Mouse (Mus musculus): ENCODE results near the gene Cdh24. TPM values are rescaled to one million over a fixed set of nuclear protein-coding genes. Genes with fewer than 3 reads are reported as not detected.

The Cdh24 gene
- polyA plus RNA-seq, 1 experiment from 2014 or later: 0.61 TPM

DNA sequence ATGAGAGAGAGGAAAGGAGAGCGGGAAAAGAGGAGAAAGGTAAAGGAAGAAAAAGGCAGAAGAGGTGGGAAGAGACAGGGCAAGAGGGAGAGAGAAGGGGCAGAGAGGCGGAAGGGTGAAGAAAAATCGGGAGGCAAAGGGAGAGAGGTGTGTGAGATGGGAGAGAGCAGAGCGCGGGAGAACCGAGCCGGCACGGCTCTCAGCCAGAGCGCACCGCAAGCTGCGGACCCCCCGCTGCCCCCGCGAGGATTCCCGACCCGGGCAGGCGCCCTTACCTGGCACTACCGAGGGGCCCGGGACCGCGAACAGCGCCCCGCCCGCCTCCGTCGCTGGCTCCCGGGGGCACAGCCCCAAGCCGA is 239 bp downstream of the Cdh24 start, which contains the start of gene Gm17606:
Gm17606 (plus strand) TSS at position 7 of the 359 bp plus-strand sequence.
- ATAC-seq: no peak
- peak within 1 kb of the TSS; percentile 75 for H3K27ac ChIP-seq

DNA sequence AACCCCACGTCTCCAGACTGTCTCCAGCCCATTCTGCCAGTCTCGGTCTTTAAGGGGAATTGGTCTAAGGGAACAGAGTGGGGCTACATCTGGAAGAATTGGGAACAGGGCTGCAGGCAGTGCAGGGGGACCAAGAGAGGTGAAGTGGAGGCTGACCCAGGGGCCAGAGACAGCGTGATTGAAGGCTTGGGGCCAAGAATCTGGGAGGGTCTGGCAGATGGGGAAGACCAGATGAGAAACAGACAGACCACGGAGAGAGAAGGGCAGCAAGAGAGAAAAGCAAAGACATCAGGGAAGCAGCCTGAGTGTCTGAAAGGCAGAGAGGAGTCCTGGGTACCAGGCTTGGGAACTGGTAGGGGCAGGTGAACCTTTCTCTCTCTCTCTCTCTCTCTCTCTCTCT is 1.0 kb downstream of the Cdh24 start:
- 43% methylated on average over 4 of the region's 4 CpGs for WGBS (ENCODE audit: insufficient replicate concordance)
- Histone ChIP-seq H3K27me3 (replicated peaks) (peaks cover 25% of the 10 kb centered on the region), H3K4me3 (no peak overlapping the region), H3K9me3 (replicated peaks) (no peaks in the 10 kb centered on the region), H3K4me1 (peaks cover 20% of the 10 kb centered on the region), H3K4me2 (peak overlapping the region; percentile 100), H3K36me3 (peaks cover 43% of the 10 kb centered on the region), H3K27ac (no peak overlapping the region), H3K9ac (peak overlapping the region; percentile 80; the same call in 1 of the 2 replicates)
- ATAC-seq: no peak

More for the DNA sequence above, 239 bp downstream of the Cdh24 start, which contains the start of gene Gm17606:
- Histone ChIP-seq H3K36me3 (peaks cover 47% of the 10 kb centered on the region), H3K4me1 (peaks cover 20% of the 10 kb centered on the region), H3K9ac (peak within 1 kb of the TSS; percentile 80), H3K4me3 (peak within 1 kb of the TSS; percentile 71), H3K4me2 (peak within 1 kb of the TSS; percentile 100), H3K27me3 (replicated peaks) (peaks cover 25% of the 10 kb centered on the region), H3K9me3 (replicated peaks) (no peaks in the 10 kb centered on the region)
- WGBS (ENCODE audit: insufficient replicate concordance): 1% methylated on average over 19 of the region's 28 CpGs

- no peak for ATAC-seq
- H3K9ac ChIP-seq: no peak overlapping the region
- H3K4me1 ChIP-seq: peaks cover 20% of the 10 kb centered on the region
- no peaks in the 10 kb centered on the region for H3K9me3 ChIP-seq (replicated peaks)
- no peak overlapping the region for H3K27ac ChIP-seq
- H3K4me2 ChIP-seq: no peak overlapping the region
- WGBS (ENCODE audit: insufficient replicate concordance): 75% methylated on average over 5 of the region's 5 CpGs
- peaks cover 27% of the 10 kb centered on the region for H3K36me3 ChIP-seq
- H3K4me3 ChIP-seq: no peak overlapping the region
- H3K27me3 ChIP-seq (replicated peaks): peaks cover 25% of the 10 kb centered on the region
Measured at GRCm38 (mm10) chr14:54638210-54638609, 3.0 kb downstream of the Cdh24 start.

DNA sequence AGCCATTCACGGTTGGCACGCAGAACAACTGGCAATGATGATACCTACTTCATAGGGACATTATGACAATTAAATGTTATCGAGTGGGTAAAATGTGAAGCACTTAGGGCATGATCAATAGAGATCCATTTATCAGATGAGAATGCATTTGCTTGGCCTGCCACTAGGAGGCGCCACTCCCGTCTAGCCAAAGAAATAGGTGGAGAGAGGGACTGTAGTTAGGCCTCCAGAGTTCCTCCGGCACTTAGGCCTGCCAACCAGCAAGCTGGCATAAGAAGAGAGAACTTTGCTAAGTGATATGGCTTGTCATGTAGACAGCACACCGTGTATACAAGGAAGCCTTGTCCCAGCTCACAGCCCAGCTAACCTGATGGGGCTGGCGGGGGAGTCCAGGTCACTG is 4.2 kb downstream of the Cdh24 start:
- Histone ChIP-seq H3K4me1 (peaks cover 20% of the 10 kb centered on the region), H3K27ac (no peak overlapping the region), H3K36me3 (peaks cover 27% of the 10 kb centered on the region), H3K27me3 (replicated peaks) (peaks cover 25% of the 10 kb centered on the region), H3K9me3 (replicated peaks) (no peaks in the 10 kb centered on the region), H3K4me2 (no peak overlapping the region), H3K4me3 (no peak overlapping the region), H3K9ac (no peak overlapping the region)
- no peak for ATAC-seq
- 46% methylated on average over 8 of the region's 8 CpGs for WGBS (ENCODE audit: insufficient replicate concordance)

- Histone ChIP-seq H3K4me2 (no peak overlapping the region), H3K27me3 (replicated peaks) (peaks cover 6% of the 10 kb centered on the region), H3K4me3 (no peak overlapping the region), H3K4me1 (0 out of 2 replicates have a peak, but pooled peaks cover 4% of the 10 kb centered on the region), H3K36me3 (peaks cover 30% of the 10 kb centered on the region), H3K27ac (no peak overlapping the region), H3K9ac (no peak overlapping the region), H3K9me3 (replicated peaks) (no peaks in the 10 kb centered on the region)
- ATAC-seq: no peak
- 68% methylated on average over 4 of the region's 4 CpGs for WGBS (ENCODE audit: insufficient replicate concordance)
Measured at GRCm38 (mm10) chr14:54634182-54634581, 7.0 kb downstream of the Cdh24 start.

DNA sequence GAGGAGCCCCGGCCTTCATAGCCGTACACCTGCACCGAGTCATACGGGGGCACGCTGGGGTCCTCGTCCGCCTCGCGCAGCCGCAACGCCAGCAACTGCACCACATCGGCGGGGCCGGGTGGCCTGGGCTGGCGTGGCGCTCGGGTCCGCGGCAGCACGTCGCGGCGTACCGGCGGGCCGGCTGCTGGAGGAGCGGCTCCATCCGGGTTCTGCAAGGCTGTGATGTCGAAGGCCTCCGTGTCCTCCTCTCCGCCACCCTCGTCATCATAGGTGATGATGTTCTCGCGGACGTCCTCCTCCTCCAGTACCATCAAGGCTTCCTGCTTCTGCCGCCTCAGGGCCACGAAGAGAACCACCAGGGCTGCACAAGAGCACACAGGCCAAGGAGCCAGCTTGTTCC is 8.9 kb downstream of the Cdh24 start:
- Histone ChIP-seq H3K4me1 (0 out of 2 replicates have a peak, but pooled peaks cover 4% of the 10 kb centered on the region), H3K27me3 (replicated peaks) (0 out of 2 replicates have a peak, but pooled peaks cover 4% of the 10 kb centered on the region), H3K4me3 (no peak overlapping the region), H3K4me2 (no peak overlapping the region), H3K27ac (no peak overlapping the region), H3K9me3 (replicated peaks) (no peaks in the 10 kb centered on the region), H3K9ac (no peak overlapping the region), H3K36me3 (peaks cover 28% of the 10 kb centered on the region)
- no peak for ATAC-seq
- WGBS (ENCODE audit: insufficient replicate concordance): 91% methylated on average over 37 of the region's 37 CpGs

DNA sequence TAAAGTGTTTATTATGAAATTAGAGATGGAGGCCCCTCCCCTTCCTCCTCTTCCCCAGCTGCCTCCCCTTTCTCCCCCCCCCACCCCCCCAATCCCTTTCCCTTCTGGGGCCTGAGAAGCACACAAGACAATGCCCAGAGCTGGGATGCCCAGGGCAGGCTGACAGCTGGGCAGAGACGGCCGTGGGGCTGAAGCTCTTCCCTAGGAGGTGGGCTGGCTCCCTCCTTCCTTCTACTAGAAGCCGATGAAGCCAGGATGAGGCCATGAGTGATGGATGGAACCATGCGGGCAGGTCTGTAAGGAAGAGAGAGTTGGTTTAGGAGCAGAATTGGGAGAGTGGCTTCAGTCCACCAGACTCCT is 9.9 kb downstream of the Cdh24 start:
- Histone ChIP-seq H3K4me2 (no peak overlapping the region), H3K4me1 (0 out of 2 replicates have a peak, but pooled peaks cover 4% of the 10 kb centered on the region), H3K27me3 (replicated peaks) (peaks cover 14% of the 10 kb centered on the region), H3K4me3 (no peak overlapping the region), H3K9ac (no peak overlapping the region), H3K36me3 (peaks cover 26% of the 10 kb centered on the region), H3K27ac (no peak overlapping the region), H3K9me3 (replicated peaks) (no peaks in the 10 kb centered on the region)
- WGBS (ENCODE audit: insufficient replicate concordance): 74% methylated on average over 4 of the region's 4 CpGs
- no peak for ATAC-seq

GRCm38 (mm10) chr14:54630583-54631239 is 10.5 kb downstream of the Cdh24 start:
- no peak overlapping the region for H3K27ac ChIP-seq
- 0 out of 2 replicates have a peak, but pooled peaks cover 4% of the 10 kb centered on the region for H3K4me1 ChIP-seq
- ATAC-seq: no peak; the same call in 1 of the 2 replicates
- 58% methylated on average over 11 of the region's 11 CpGs for WGBS (ENCODE audit: insufficient replicate concordance)
- no peak overlapping the region for H3K9ac ChIP-seq
- no peak overlapping the region for H3K4me2 ChIP-seq
- peaks cover 19% of the 10 kb centered on the region for H3K27me3 ChIP-seq (replicated peaks)
- H3K4me3 ChIP-seq: no peak overlapping the region
- peaks cover 20% of the 10 kb centered on the region for H3K36me3 ChIP-seq
- no peaks in the 10 kb centered on the region for H3K9me3 ChIP-seq (replicated peaks)

DNA sequence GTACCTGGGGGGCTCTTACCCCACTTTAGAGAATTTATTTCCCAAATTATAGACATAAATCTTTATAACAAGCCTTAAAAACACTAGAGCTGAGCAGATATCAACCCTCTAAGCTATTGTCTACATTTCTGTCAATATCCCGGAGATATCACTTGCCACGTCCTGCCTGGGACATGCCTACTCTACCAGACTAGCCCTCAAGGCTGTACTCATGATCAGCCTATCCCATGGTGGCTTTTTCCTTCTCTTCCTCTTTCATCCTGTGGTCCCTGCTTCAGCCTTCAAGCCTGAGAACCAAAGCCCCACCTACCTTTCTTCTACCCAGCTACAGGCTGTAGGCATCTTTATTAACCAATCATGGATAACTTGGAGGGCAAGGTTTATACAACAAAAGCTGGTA is 11.4 kb downstream of the Cdh24 start:
- Histone ChIP-seq H3K4me1 (0 out of 2 replicates have a peak, but pooled peaks cover 4% of the 10 kb centered on the region), H3K27me3 (replicated peaks) (peaks cover 28% of the 10 kb centered on the region), H3K4me2 (no peak overlapping the region), H3K36me3 (peaks cover 19% of the 10 kb centered on the region), H3K4me3 (no peak overlapping the region), H3K9ac (no peak overlapping the region), H3K9me3 (replicated peaks) (no peaks in the 10 kb centered on the region), H3K27ac (no peak overlapping the region)
- ATAC-seq: no peak
- 65% methylated on average over 2 of the region's 2 CpGs for WGBS (ENCODE audit: insufficient replicate concordance)

DNA sequence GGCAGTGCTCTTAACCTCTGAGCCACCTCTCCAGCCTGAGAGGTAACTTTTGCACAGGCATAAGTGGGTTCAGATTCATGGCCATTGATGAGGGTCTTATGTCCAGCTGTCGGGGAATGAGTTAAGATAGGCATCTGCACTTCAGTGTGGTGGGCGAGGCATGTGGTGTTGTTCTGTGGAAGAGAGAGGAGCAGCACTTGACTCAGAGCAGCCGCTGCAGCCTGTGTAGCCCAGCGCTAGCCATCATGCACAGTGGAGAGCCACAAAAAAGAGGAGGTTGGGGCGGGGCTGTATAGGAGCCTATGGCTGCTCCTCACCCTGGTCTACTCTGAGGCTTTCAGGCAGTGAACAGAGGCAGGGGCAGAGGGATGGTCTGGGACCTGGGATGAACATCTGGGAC is 13.1 kb downstream of the Cdh24 start:
- Histone ChIP-seq H3K4me2 (no peak overlapping the region), H3K9me3 (replicated peaks) (no peaks in the 10 kb centered on the region), H3K9ac (no peak overlapping the region), H3K4me1 (peaks cover 10% of the 10 kb centered on the region), H3K4me3 (no peak overlapping the region), H3K27ac (no peak overlapping the region), H3K27me3 (replicated peaks) (peaks cover 33% of the 10 kb centered on the region), H3K36me3 (peaks cover 14% of the 10 kb centered on the region)
- ATAC-seq: no peak
- 63% methylated on average over 5 of the region's 5 CpGs for WGBS (ENCODE audit: insufficient replicate concordance)

GRCm38 (mm10) chr14:54624976-54625375 is 16.2 kb downstream of the Cdh24 start:
- Histone ChIP-seq H3K27ac (no peak overlapping the region), H3K4me1 (peaks cover 9% of the 10 kb centered on the region), H3K9me3 (replicated peaks) (no peaks in the 10 kb centered on the region), H3K36me3 (no peaks in the 10 kb centered on the region), H3K9ac (no peak overlapping the region), H3K4me2 (no peak overlapping the region), H3K4me3 (no peak overlapping the region), H3K27me3 (replicated peaks) (peaks cover 38% of the 10 kb centered on the region)
- no peak for ATAC-seq
- WGBS (ENCODE audit: insufficient replicate concordance): 66% methylated on average over 10 of the region's 10 CpGs

- Histone ChIP-seq H3K36me3 (no peaks in the 10 kb centered on the region), H3K9me3 (replicated peaks) (no peaks in the 10 kb centered on the region), H3K4me3 (no peak overlapping the region), H3K4me2 (no peak overlapping the region), H3K4me1 (peaks cover 9% of the 10 kb centered on the region), H3K27me3 (replicated peaks) (peaks cover 38% of the 10 kb centered on the region), H3K9ac (no peak overlapping the region), H3K27ac (no peak overlapping the region)
- WGBS (ENCODE audit: insufficient replicate concordance): 57% methylated on average over 6 of the region's 6 CpGs
- ATAC-seq: peak; percentile 66; the same call in 1 of the 2 replicates
Measured at GRCm38 (mm10) chr14:54623334-54623733, 17.8 kb downstream of the Cdh24 start.
